Mouse (Mus musculus) heart, embryonic 11.5 days (tissue): ENCODE results near the gene Slirp. TPM values are rescaled to one million over a fixed set of nuclear protein-coding genes. Genes with fewer than 3 reads are reported as not detected.
"Not testable (repeated sequence)": the region's sequence is repeated elsewhere in the genome, so short reads cannot be mapped to it uniquely, and the experiment has no call there.

Source experiments
- ATAC-seq: fragments of 200-750 bp; cut with Nextera tagmentation; replicated peaks from 2 replicates; pipeline ENCODE4 v1.8.0; 2017; ENCODE audit warnings: moderate library complexity; ENCODE audit not compliant: insufficient number of reproducible peaks, low FRiP score, low TSS enrichment
- H3K27ac ChIP-seq: fragments of 300-500 bp; sonication (generic); 2 replicates; pipeline ENCODE4 v1.5.1; 2014; ENCODE audit warnings: mild to moderate bottlenecking, low read depth, low read length
- H3K27me3 ChIP-seq: fragments of 300-500 bp; sonication (generic); 2 replicates; pipeline ENCODE4 v1.6.1; 2014; ENCODE audit warnings: mild to moderate bottlenecking, low read length, mixed read lengths; ENCODE audit not compliant: control insufficient read depth, insufficient read depth
- H3K36me3 ChIP-seq: fragments of 300-500 bp; sonication (generic); 2 replicates; pipeline ENCODE4 v1.6.1; 2014; ENCODE audit warnings: mild to moderate bottlenecking, low read length, moderate library complexity, mixed read lengths; ENCODE audit not compliant: control insufficient read depth, insufficient read depth
- H3K4me1 ChIP-seq: fragments of 300-500 bp; sonication (generic); 2 replicates; pipeline ENCODE4 v1.6.1; 2014; ENCODE audit warnings: low read length; ENCODE audit not compliant: control insufficient read depth, insufficient read depth
- H3K4me2 ChIP-seq: fragments of 300-500 bp; sonication (generic); 2 replicates; pipeline ENCODE4 v1.6.1; 2014; ENCODE audit warnings: mild to moderate bottlenecking, moderate library complexity
- H3K4me3 ChIP-seq: fragments of 300-500 bp; sonication (generic); 2 replicates; pipeline ENCODE4 v1.5.1; 2014; ENCODE audit warnings: low read depth, low read length
- H3K9ac ChIP-seq: fragments of 300-500 bp; sonication (generic); 2 replicates; pipeline ENCODE4 v1.6.1; 2014; ENCODE audit warnings: mild to moderate bottlenecking, low read depth, low read length, moderate library complexity
- H3K9me3 ChIP-seq: fragments of 300-500 bp; sonication (generic); replicated peaks from 2 replicates; pipeline ENCODE4 v1.6.1; 2016; ENCODE audit warnings: low read length; ENCODE audit not compliant: control insufficient read depth
- WGBS: fragments of 180-500 bp; shearing (Covaris S2); extraction: QIAGEN DNeasy Blood & Tissue Kit; methylation state at CpG from one replicate; pipeline ENCODE4 v1.1.7; 2014; ENCODE audit not compliant: insufficient replicate concordance; 5-methylcytosine and 5-hydroxymethylcytosine counted together
- polyA plus RNA-seq: library from polyadenylated mRNA; unstranded; fragments of >200 nt; fragmentation: Nextera tagmentation; extraction: Ambion mirVana; gene quantifications from 2 replicates; pipeline ENCODE4 v1.2.1, GENCODE M21; 2014

Slirp gene
- polyA plus RNA-seq, 1 experiment from 2014 or later, result 291 TPM

DNA sequence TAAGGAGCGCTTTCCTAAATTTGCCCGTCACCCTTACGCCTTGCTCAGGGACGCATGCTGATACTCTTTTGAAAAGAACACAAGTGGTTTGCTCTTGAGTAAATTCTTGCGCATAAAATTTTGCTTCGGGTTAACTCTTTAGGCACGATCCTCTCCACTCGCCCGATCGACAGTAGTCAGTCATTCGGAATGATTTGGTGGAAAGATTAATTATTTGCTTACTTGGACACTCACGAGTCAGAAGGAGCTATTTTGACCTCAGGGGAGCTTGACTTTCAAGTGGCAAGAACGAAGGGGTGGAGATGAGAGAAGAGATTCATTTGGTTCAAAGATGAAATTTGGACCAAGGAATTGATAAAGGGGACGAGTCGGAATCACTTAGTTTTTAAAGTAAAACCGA, 515 bp downstream of the Slirp start:
- no peaks in the 10 kb centered on the region for H3K27me3 ChIP-seq
- peaks cover 8% of the 10 kb centered on the region for H3K4me1 ChIP-seq
- 3% methylated on average over 16 of the region's 16 CpGs for WGBS
- H3K27ac ChIP-seq, result no peak overlapping the region; the same call in 1 of the 2 replicates
- peak overlapping the region; percentile 99 for H3K4me3 ChIP-seq
- ATAC-seq, result no peak
- no peaks in the 10 kb centered on the region for H3K9me3 ChIP-seq
- H3K4me2 ChIP-seq, result peak overlapping the region; percentile 83
- H3K9ac ChIP-seq, result peak overlapping the region; percentile 98
- H3K36me3 ChIP-seq, result peaks cover 27% of the 10 kb centered on the region

DNA sequence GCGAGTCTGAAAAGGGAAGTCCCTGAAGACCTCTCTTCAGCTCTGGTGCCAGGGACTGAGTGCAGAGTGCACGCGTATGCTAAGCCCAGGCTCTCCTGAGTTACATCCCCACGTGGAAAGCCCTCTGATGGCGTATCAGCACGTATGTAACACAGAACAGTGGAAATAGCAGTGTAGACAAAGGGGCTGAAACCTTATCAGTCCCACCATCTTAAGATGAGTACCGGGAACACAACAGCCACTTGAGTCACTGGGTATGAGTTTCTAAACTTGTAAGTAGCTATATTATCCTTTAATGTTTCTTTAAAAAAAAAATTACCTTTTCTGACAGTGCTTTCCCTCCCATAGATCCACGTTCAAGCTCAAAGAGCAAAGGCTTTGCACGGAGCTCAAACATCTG, 5.8 kb downstream of the Slirp start:
- H3K27ac ChIP-seq, result no peak overlapping the region
- no peak overlapping the region for H3K4me3 ChIP-seq
- no peak for ATAC-seq
- no peak overlapping the region for H3K4me2 ChIP-seq
- no peaks in the 10 kb centered on the region; the same call in 1 of the 2 replicates for H3K4me1 ChIP-seq
- H3K9me3 ChIP-seq, result no peaks in the 10 kb centered on the region
- WGBS, result 87% methylated on average over 9 of the region's 9 CpGs
- H3K9ac ChIP-seq, result no peak overlapping the region
- H3K36me3 ChIP-seq, result peaks cover 26% of the 10 kb centered on the region
- no peaks in the 10 kb centered on the region for H3K27me3 ChIP-seq

DNA sequence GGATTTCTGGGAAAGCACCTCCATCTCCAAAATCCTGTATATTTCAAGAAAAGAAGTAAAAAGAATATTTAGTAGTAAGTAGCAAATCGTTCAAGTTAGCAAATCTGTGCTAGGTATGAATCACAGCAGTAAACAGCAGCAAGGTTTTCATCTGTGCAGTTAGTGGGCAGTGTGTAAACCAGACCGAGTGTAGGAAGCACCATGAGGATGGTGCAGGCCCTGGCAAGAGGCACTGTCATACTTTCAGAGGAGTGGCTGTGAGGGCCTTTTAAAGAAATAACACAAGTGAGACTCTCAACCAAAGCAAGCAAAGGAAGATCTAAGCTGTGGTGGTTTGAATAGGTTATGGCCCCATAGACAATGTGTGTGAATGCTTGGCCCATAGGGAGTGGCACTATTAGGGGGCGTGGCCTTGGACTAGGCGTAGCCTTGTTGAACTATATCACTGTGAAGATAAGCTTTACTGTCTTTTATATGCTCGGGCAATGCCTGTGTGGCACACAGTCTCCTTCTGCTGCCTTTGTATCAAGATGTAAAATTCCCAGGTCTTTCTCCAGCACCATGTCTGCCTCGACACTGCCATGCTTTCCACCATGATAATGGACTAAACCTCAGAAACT, 21.1 kb downstream of the Slirp start:
- Histone ChIP-seq H3K9ac (no peak overlapping the region), H3K9me3 (no peaks in the 10 kb centered on the region), H3K27me3 (no peaks in the 10 kb centered on the region), H3K27ac (no peak overlapping the region), H3K4me3 (no peak overlapping the region), H3K4me1 (no peaks in the 10 kb centered on the region), H3K4me2 (no peak overlapping the region), H3K36me3 (peaks cover 19% of the 10 kb centered on the region)
- 0 out of 2 replicates have a peak, but pooled peaks have one; percentile 59 for ATAC-seq
- 82% methylated on average over 6 of the region's 6 CpGs for WGBS

DNA sequence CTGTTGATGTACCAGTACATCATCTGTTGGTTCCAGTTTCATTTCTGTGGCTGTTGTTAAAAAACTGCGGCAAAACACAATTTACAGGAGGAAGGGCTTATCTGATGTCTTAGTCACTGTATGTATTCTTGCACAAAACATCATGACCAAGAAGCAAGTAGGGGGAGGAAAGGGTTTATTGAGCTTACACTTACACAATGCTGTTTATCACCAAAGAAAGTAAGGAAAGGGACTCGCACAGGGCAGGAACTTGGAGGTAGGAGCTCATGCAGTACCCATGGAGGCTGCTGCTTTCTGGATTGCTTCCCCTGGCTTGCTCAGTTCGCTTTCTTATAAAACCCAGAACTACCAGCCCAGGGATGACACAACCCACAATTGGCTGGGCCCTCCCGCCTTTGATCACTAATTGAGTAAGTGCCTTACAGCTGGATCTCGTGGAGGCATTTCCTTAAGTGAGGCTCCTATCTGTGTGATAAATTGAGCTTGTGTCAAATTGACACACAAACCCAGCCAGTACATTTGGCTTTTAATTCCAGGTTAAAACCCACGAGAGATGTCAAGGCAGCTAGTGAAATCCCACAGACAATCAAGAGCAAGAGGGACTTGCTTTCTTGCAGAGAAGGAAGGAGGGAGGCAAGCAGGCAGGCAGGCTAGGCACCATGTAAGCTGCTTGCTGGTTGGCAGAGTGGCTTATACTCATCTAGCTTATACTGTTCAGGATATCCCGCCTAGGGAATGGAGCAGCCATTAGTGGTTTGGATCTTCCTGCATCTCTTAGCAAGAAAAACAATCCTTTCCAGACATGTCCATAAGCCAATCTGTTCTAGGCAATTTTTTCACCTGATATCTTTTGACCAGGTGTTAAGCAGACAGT, 26.8 kb downstream of the Slirp start:
- Histone ChIP-seq H3K27me3 (no peaks in the 10 kb centered on the region), H3K9ac (no peak overlapping the region), H3K4me2 (peak overlapping the region; percentile 71), H3K9me3 (no peaks in the 10 kb centered on the region), H3K36me3 (peaks cover 5% of the 10 kb centered on the region), H3K4me1 (peaks cover 10% of the 10 kb centered on the region), H3K27ac (no peak overlapping the region), H3K4me3 (peak overlapping the region; percentile 82)
- no peak for ATAC-seq
- 65% methylated on average over 7 of the region's 7 CpGs for WGBS

DNA sequence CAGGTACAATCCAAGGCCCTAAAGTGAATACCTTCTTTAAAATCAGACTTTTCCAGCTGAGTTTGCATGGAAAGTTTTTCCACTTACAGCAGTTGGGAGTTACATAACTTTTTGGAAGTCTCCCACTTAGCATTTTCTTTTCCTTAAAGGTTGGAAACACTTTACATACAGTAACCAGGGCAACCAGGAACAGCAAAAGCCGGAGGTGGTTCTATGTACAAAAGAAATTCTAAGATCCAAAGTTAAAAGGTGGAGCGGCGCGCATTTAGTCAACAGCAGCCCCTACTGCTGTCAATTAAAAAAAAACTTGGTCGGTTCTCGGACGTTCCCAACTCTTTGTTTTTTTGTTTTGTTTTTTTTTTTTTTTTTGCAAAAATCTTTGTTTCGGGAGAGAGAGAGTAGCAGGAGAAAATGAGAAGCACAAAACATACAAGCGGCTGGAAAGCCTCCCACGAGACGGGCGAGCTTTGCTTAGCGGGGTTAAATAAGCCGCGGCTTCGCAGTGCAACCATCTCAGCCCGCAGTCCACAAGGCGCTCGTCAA, 27.8 kb downstream of the Slirp start:
- ATAC-seq, result no peak
- no peaks in the 10 kb centered on the region for H3K9me3 ChIP-seq

DNA sequence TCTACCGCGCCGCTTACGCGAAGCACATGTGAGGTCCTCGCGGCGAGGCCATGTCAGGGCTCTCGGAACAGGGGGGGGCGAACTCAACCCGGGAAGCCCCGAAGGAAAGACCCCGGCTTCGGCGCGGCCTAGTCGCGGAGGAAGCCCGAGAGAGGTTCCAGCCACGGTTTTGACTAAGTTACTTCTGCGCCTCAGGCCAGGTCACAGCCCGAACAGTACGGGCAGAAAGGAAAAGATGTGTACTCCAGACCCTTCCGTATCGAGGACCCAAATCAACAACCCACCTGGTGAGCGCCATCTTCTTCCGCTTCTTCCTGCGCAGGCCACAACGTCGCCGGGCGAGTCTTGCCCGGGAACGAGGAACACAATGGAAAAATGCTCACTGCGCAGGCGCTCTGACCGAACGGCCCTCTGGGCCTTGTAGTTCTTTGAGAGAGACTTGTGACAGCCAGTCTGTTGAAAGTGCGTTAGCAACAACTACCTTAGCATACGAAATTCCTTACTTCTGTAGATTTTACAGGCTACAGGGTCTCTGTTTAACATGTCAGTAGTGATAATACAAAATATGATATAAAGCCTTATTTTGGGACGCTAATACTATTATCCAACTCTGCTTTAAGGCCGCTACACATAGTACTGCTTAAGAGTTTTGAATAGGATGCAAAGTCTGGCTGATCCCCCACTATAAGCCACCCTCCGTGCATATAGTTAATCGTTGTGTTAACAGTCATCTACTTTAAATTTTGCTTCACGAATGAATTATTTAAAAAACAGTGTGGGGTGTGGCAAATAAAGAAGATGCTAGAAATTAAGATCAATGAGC, 28.5 kb downstream of the Slirp start, which contains the start of gene Snw1:
Snw1 (minus strand) TSS at position 311 of the 823 bp plus-strand sequence.
- H3K4me1 ChIP-seq, result peaks cover 10% of the 10 kb centered on the region
- H3K9ac ChIP-seq, result peak within 1 kb of the TSS; percentile 96
- no peaks in the 10 kb centered on the region for H3K27me3 ChIP-seq
- H3K36me3 ChIP-seq, result peaks cover 5% of the 10 kb centered on the region
- peak; percentile 89 for ATAC-seq
- H3K27ac ChIP-seq, result peak within 1 kb of the TSS; percentile 81
- no peaks in the 10 kb centered on the region for H3K9me3 ChIP-seq
- 3% methylated on average over 45 of the region's 45 CpGs for WGBS
- H3K4me2 ChIP-seq, result peak within 1 kb of the TSS; percentile 71
- H3K4me3 ChIP-seq, result peak within 1 kb of the TSS; percentile 82

More for the DNA sequence above, 27.8 kb downstream of the Slirp start:
- peaks cover 5% of the 10 kb centered on the region for H3K36me3 ChIP-seq
- no peaks in the 10 kb centered on the region for H3K27me3 ChIP-seq
- H3K9ac ChIP-seq, result peak overlapping the region; percentile 96
- H3K4me3 ChIP-seq, result peak overlapping the region; percentile 82
- WGBS, result under 1% methylated on average over 19 of the region's 19 CpGs
- peaks cover 10% of the 10 kb centered on the region for H3K4me1 ChIP-seq
- H3K27ac ChIP-seq, result peak overlapping the region; percentile 81
- peak overlapping the region; percentile 71 for H3K4me2 ChIP-seq

DNA sequence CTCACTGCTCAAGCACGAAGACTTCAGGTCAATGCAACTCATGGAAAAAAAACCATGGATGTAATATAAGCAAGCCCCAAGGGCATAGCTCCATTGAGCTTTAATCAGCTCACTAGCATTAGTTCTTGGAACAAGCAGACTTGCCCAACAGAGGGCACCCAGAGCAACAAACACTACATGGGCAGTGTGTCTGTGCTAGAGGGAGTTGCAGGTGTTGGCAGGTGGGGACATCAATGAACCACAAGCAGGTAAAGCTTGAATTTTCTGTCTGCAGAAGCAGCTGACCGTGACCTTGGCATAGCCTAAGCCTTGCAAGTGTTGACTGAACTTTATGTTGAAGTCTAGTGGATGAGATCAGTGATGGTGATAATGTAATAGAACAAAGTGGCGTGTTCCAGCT, 31.1 kb downstream of the Slirp start:
- WGBS, result 71% methylated on average over 3 of the region's 3 CpGs
- Histone ChIP-seq H3K9ac (no peak overlapping the region), H3K4me2 (no peak overlapping the region), H3K4me3 (no peak overlapping the region), H3K27ac (no peak overlapping the region), H3K36me3 (no peaks in the 10 kb centered on the region), H3K27me3 (no peaks in the 10 kb centered on the region), H3K9me3 (no peaks in the 10 kb centered on the region), H3K4me1 (peaks cover 10% of the 10 kb centered on the region)
- no peak for ATAC-seq

DNA sequence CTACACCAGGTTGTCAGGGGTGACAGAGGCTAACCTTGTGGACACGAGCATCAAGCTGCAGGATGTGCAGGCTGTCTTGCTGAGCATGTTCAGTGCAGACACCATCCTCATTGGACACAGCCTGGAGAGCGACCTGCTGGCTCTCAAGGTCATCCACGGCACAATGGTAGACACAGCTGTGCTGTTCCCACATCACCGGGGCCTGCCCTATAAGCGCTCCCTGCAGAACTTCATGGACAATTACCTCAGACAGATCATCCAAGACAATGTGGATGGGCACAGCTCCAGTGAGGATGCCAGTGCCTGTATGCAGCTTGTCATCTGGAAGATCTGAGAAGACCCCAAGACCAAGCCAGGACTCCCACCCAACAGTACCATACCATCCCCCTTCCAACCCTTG, 38.8 kb downstream of the Slirp start:
- not testable (repeated sequence) for H3K27ac ChIP-seq, H3K4me1 ChIP-seq, H3K4me2 ChIP-seq, H3K4me3 ChIP-seq, H3K9ac ChIP-seq, H3K9me3 ChIP-seq, H3K27me3 ChIP-seq, H3K36me3 ChIP-seq
- WGBS, result 81% methylated on average over 5 of the region's 5 CpGs
- 0 out of 2 replicates have a peak, but pooled peaks have one; percentile 10 for ATAC-seq
